Mouse (Mus musculus) embryonic facial prominence, embryonic 10.5 days (tissue): ENCODE results near the gene Scml2. TPM values are rescaled to one million over a fixed set of nuclear protein-coding genes. Genes with fewer than 3 reads are reported as not detected.
"Not testable (repeated sequence)": the region's sequence is repeated elsewhere in the genome, so short reads cannot be mapped to it uniquely, and the experiment has no call there.

Experiments
- DNase-seq: peaks from one replicate; pipeline ENCODE4 v3.0.0-alpha.2; 2017; ENCODE audit warnings: low spot score
- H3K27ac ChIP-seq: fragments of 300-500 bp; sonication (generic); replicated peaks from 2 replicates; pipeline ENCODE4 v1.5.1; 2016; ENCODE audit warnings: mild to moderate bottlenecking
- H3K27me3 ChIP-seq: fragments of 300-500 bp; sonication (generic); replicated peaks from 2 replicates; pipeline ENCODE4 v1.6.1; 2016; ENCODE audit warnings: low read depth, mild to moderate bottlenecking; ENCODE audit not compliant: poor library complexity, severe bottlenecking
- H3K36me3 ChIP-seq: fragments of 300-500 bp; sonication (generic); replicated peaks from 2 replicates; pipeline ENCODE4 v1.6.1; 2016; ENCODE audit warnings: mild to moderate bottlenecking, moderate library complexity
- H3K4me1 ChIP-seq: fragments of 300-500 bp; sonication (generic); 2 replicates; pipeline ENCODE4 v1.6.1; 2016
- H3K4me3 ChIP-seq: fragments of 300-500 bp; sonication (generic); 2 replicates; pipeline ENCODE4 v1.5.1; 2016; ENCODE audit warnings: mild to moderate bottlenecking, moderate library complexity
- H3K9me3 ChIP-seq: fragments of 300-500 bp; sonication (generic); 2 replicates; pipeline ENCODE4 v1.6.1; 2016; ENCODE audit warnings: mild to moderate bottlenecking
- WGBS: fragments of 180-500 bp; shearing (Covaris S2); methylation state at CpG from one replicate; pipeline ENCODE4 v1.1.7; 2016; 5-methylcytosine and 5-hydroxymethylcytosine counted together
- polyA plus RNA-seq: library from polyadenylated mRNA; unstranded; fragments of >200 nt; fragmentation: Nextera tagmentation; extraction: Ambion mirVana; gene quantifications from 2 replicates; pipeline ENCODE4 v1.2.1, GENCODE M21; 2016

The Scml2 gene
- polyA plus RNA-seq: 3.2 and 3.7 TPM in 2 replicates

- not testable (repeated sequence) for H3K9me3 ChIP-seq, H3K27ac ChIP-seq, DNase-seq, H3K4me3 ChIP-seq, H3K4me1 ChIP-seq, H3K36me3 ChIP-seq
- H3K27me3 ChIP-seq: peaks cover 51% of the 10 kb centered on the region
- 91% methylated on average over 5 of the region's 14 CpGs for WGBS
These were observed at the start of gene Scml2 for GRCm38 (mm10) chrX:161116893-161117292. Gene Scml2 (plus strand): TSS chrX:161117193.

- not testable (repeated sequence) for DNase-seq, H3K9me3 ChIP-seq, H3K4me1 ChIP-seq, H3K27ac ChIP-seq, H3K4me3 ChIP-seq, H3K36me3 ChIP-seq
- WGBS: 87% methylated on average over 6 of the region's 6 CpGs
- H3K27me3 ChIP-seq: peaks cover 13% of the 10 kb centered on the region; the same call in 1 of the 2 replicates
These were observed 41.4 kb upstream of the Scml2 start for GRCm38 (mm10) chrX:161075576-161075975.

- Histone ChIP-seq H3K4me3 (peak overlapping the region; percentile 64), H3K27ac (peak overlapping the region; percentile 83), H3K4me1 (no peaks in the 10 kb centered on the region), H3K9me3 (no peaks in the 10 kb centered on the region), H3K36me3 (no peaks in the 10 kb centered on the region), H3K27me3 (peaks cover 55% of the 10 kb centered on the region)
- 16% methylated on average over 22 of the region's 22 CpGs for WGBS
- DNase-seq: peak; percentile 77
These were observed 45.5 kb downstream of the Scml2 start for GRCm38 (mm10) chrX:161162314-161163068.

GRCm38 (mm10) chrX:161163069-161163416 lies 46.0 kb downstream of the Scml2 start:
- Histone ChIP-seq H3K27me3 (peaks cover 55% of the 10 kb centered on the region), H3K27ac (peak overlapping the region; percentile 83), H3K4me1 (no peaks in the 10 kb centered on the region), H3K4me3 (peak overlapping the region; percentile 64), H3K9me3 (no peaks in the 10 kb centered on the region), H3K36me3 (no peaks in the 10 kb centered on the region)
- WGBS: 18% methylated on average over 6 of the region's 6 CpGs
- DNase-seq: no peak

- H3K36me3 ChIP-seq, H3K9me3 ChIP-seq, H3K27ac ChIP-seq, DNase-seq, H3K4me1 ChIP-seq, H3K4me3 ChIP-seq: not testable (repeated sequence)
- peaks cover 34% of the 10 kb centered on the region for H3K27me3 ChIP-seq
- 75% methylated on average over 2 of the region's 2 CpGs for WGBS
These were observed 170.2 kb downstream of the Scml2 start, which contains the start of gene Gm15262 for GRCm38 (mm10) chrX:161287156-161287555. Gene Gm15262 (plus strand): TSS chrX:161287456.

Other genes starting within 250 kb of the Scml2 start
- 0.16 TPM in 1 of 2 replicates, not detected in the other for gene Gja6, start 210.1 kb upstream of the Scml2 start, polyA plus RNA-seq
- 1.7 and 1.9 TPM in 2 replicates for gene Cdkl5, start 122.5 kb upstream of the Scml2 start, polyA plus RNA-seq
- not detected in 2 replicates for gene Gm15262, start 170.3 kb downstream of the Scml2 start, polyA plus RNA-seq